12 mouse cellular contexts compared by ENCODE assay signal in the genomic region with DNA sequence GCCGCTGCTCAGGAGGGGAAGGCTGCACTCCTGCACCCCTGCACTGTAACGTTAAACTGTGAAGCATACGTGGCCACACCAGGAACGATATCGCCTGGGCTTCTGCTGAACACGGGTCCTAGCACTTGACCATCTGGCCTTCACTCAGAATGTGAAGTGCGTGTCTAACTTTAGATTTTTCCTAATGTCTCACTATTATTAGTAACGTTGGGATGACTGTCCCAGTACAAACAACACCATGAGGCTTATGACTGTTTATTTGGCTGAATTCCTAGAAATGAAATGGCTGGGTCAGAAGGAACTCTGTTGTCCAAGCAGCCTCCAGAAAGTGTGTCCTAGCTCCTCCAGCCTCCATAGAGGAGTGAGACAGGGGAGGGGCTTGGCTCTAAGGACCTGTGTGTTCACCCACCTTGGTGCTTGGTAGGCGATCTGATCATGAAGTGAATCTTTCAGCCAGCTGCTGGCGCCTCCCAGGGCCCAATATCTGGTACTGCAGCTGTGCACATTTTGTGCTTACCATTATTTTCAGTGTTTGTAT. TPM values are rescaled to one million over a fixed set of nuclear protein-coding genes. Genes with fewer than 3 reads are reported as not detected.
A peak's percentile ranks its signal among the peaks of the same experiment; 100 is the strongest.
DNase-seq lines count a peak whose midpoint lies in the region; ATAC-seq and TF ChIP-seq lines count a peak whose summit lies in the region.
"Had no signal": no experiment of that assay in that cellular context is flagged by ENCODE, and none has a peak within 500 bp of the region (broad histone marks: within the 10 kb centered on the region; RNA-seq: fewer than 3 reads in every experiment).

No protein-coding gene starts in this region.

- H3K27ac ChIP-seq in liver, adult 2 months (replicated peaks; ENCODE audit: insufficient read depth, low read depth, low read length) = no peak overlapping the region
- no peak overlapping the region for H3K27ac ChIP-seq in liver, embryonic 11.5 days (ENCODE audit: low read depth, low read length)
- H3K27ac ChIP-seq in bone marrow, adult 2 months (ENCODE audit: control insufficient read depth, insufficient read depth, low read depth, low read length, poor library complexity) = no peak overlapping the region
- H3K27ac ChIP-seq in thymus, adult 2 months (ENCODE audit: control insufficient read depth, insufficient read depth, low read length) = no peak overlapping the region
- H3K27ac ChIP-seq: kidney, postnatal 0 days; midbrain, embryonic 15.5 days had no signal

- WGBS in liver, adult 2 months = 66% methylated on average over 10 of the region's 10 CpGs
- WGBS in liver, embryonic 11.5 days = 64% methylated on average over 10 of the region's 10 CpGs
- WGBS in bone marrow, adult 2 months = 69% methylated on average over 10 of the region's 10 CpGs
- 75% methylated on average over 10 of the region's 10 CpGs for WGBS in thymus, adult 2 months

- intact Hi-C loops in heart, postnatal 25 days (cut with DNase I) = no loop called here

- no peak for ATAC-seq in liver, embryonic 11.5 days (replicated peaks; ENCODE audit: low FRiP score)

- TF ChIP-seq CTCF in liver, adult 2 months (IDR thresholded peaks at IDR 0.05; ENCODE audit: low read depth, low read length) = 0 out of 2 replicates have a peak, but pooled peaks have one; percentile 15
- TF ChIP-seq CTCF in bone marrow, adult 2 months (IDR thresholded peaks at IDR 0.05; ENCODE audit: control insufficient read depth, insufficient read depth, low read length) = 0 out of 2 replicates have a peak, but pooled peaks have one; percentile 9
- TF ChIP-seq CTCF in thymus, adult 2 months (IDR thresholded peaks at IDR 0.05; ENCODE audit: borderline replicate concordance, control insufficient read depth, extremely low read depth, insufficient read depth, low read length, poor library complexity) = no peak

- H3K9me3 ChIP-seq in liver, embryonic 11.5 days (ENCODE audit: control insufficient read depth, low read length) = no peaks in the 10 kb centered on the region
- H3K9me3 ChIP-seq: midbrain, embryonic 15.5 days had no signal

- TF ChIP-seq POLR2A in liver, adult 2 months (IDR thresholded peaks at IDR 0.05; ENCODE audit: extremely low read depth, insufficient read depth, low read length) = no peak
- TF ChIP-seq POLR2A in bone marrow, adult 2 months (IDR thresholded peaks at IDR 0.05; ENCODE audit: borderline replicate concordance, control insufficient read depth, low read depth, low read length) = no peak
- TF ChIP-seq POLR2A in thymus, adult 2 months (IDR thresholded peaks at IDR 0.05; ENCODE audit: control insufficient read depth, extremely low read depth, insufficient read depth, low read length, poor library complexity) = no peak

- DNase-seq in cerebellum, adult 11-12 months = peak; percentile 48
- no peak for DNase-seq in cerebellum, adult 11 months
- DNase-seq in liver, adult 2 months (ENCODE audit: extremely low read depth, low read depth, low spot score) = no peak
- DNase-seq in liver, embryonic 11.5 days (ENCODE audit: low spot score) = no peak
- DNase-seq in heart, postnatal 25 days (ENCODE audit: low spot score) = peak; percentile 26
- DNase-seq in urinary bladder, postnatal 4 days (ENCODE audit: low spot score in 2 of 2) = no peak
- no peak for DNase-seq in thymus, adult 2 months
- DNase-seq: adrenal gland, postnatal 14 days; left cerebral cortex, postnatal 4 days had no signal

- H3K9ac ChIP-seq in liver, adult 2 months (ENCODE audit: low read depth, low read length) = no peak overlapping the region
- no peak overlapping the region for H3K9ac ChIP-seq in liver, embryonic 11.5 days (ENCODE audit: low read depth, low read length)
- H3K9ac ChIP-seq: midbrain, embryonic 15.5 days had no signal

- H3K4me3 ChIP-seq in liver, adult 2 months (ENCODE audit: insufficient read depth, low read depth, low read length) = no peak overlapping the region
- H3K4me3 ChIP-seq in liver, embryonic 11.5 days (ENCODE audit: low read depth, low read length) = no peak overlapping the region
- H3K4me3 ChIP-seq in bone marrow, adult 2 months (replicated peaks; ENCODE audit: control insufficient read depth, low read depth, low read length) = no peak overlapping the region
- H3K4me3 ChIP-seq in thymus, adult 2 months (ENCODE audit: control insufficient read depth, insufficient read depth, low read length) = no peak overlapping the region
- H3K4me3 ChIP-seq: midbrain, embryonic 15.5 days had no signal

- no peak overlapping the region for H3K4me2 ChIP-seq in liver, embryonic 11.5 days
- H3K4me2 ChIP-seq: midbrain, embryonic 15.5 days had no signal

- no peaks in the 10 kb centered on the region for H3K4me1 ChIP-seq in liver, adult 2 months (ENCODE audit: control insufficient read depth, insufficient read depth, low read length)
- H3K4me1 ChIP-seq in liver, embryonic 11.5 days (replicated peaks; ENCODE audit: control insufficient read depth, insufficient read depth, low read length) = no peaks in the 10 kb centered on the region
- H3K4me1 ChIP-seq in bone marrow, adult 2 months (ENCODE audit: control insufficient read depth, insufficient read depth, low read length) = no peaks in the 10 kb centered on the region
- H3K4me1 ChIP-seq in thymus, adult 2 months (replicated peaks; ENCODE audit: control insufficient read depth, insufficient read depth, low read length) = no peaks in the 10 kb centered on the region

- H3K27me3 ChIP-seq in liver, adult 2 months (ENCODE audit: control insufficient read depth, insufficient read depth, low read length) = no peaks in the 10 kb centered on the region
- no peaks in the 10 kb centered on the region; the same call in 1 of the 2 replicates for H3K27me3 ChIP-seq in liver, embryonic 11.5 days (replicated peaks; ENCODE audit: control insufficient read depth, insufficient read depth, low read length)
- no peaks in the 10 kb centered on the region for H3K27me3 ChIP-seq in thymus, adult 2 months (ENCODE audit: control insufficient read depth, insufficient read depth, low read length)
- H3K27me3 ChIP-seq: midbrain, embryonic 15.5 days had no signal

- H3K79me2 ChIP-seq in liver, adult 2 months (ENCODE audit: control insufficient read depth, insufficient read depth, low read length) = no peaks in the 10 kb centered on the region

- no peaks in the 10 kb centered on the region for H3K36me3 ChIP-seq in liver, adult 2 months (ENCODE audit: control insufficient read depth, insufficient read depth, low read length)
- H3K36me3 ChIP-seq in liver, embryonic 11.5 days (ENCODE audit: control insufficient read depth, insufficient read depth, low read length) = no peaks in the 10 kb centered on the region
- no peaks in the 10 kb centered on the region for H3K36me3 ChIP-seq in thymus, adult 2 months (ENCODE audit: control insufficient read depth, insufficient read depth, low read length)
- H3K36me3 ChIP-seq: midbrain, embryonic 15.5 days had no signal

RNA-seq across cellular contexts. Expression of a gene that starts 9.1 kb away (rescaled TPM):
- not detected in 2 replicates for total RNA-seq in liver, adult 2 months (2014; rRNA removed)
- polyA plus RNA-seq in liver, adult 2 months (2012; rRNA removed) = not detected in 2 replicates
- polyA plus RNA-seq in liver, embryonic 11.5 days (2014; fragmentation: Nextera tagmentation; extraction: Ambion mirVana) = 0.05 and 0.08 TPM in 2 replicates
- polyA plus RNA-seq in bone marrow, adult 2 months (2011; ENCODE audit: insufficient read depth, insufficient read length, low replicate concordance, missing spikeins) = not detected in 2 replicates
- total RNA-seq in heart, postnatal 25 days (2021) = not detected
- 0.86 and 1.6 TPM in 2 replicates for polyA plus RNA-seq in thymus, adult 2 months (2012; rRNA removed)

RNA-seq across cellular contexts. Expression of a gene that starts 21.8 kb away (rescaled TPM):
- total RNA-seq in liver, adult 2 months (2014; rRNA removed) = not detected in 2 replicates
- polyA plus RNA-seq in liver, adult 2 months (2012; rRNA removed) = not detected in 2 replicates
- polyA plus RNA-seq in liver, embryonic 11.5 days (2014; fragmentation: Nextera tagmentation; extraction: Ambion mirVana) = not detected in 2 replicates
- polyA plus RNA-seq in bone marrow, adult 2 months (2011; ENCODE audit: insufficient read depth, insufficient read length, low replicate concordance, missing spikeins) = not detected in 2 replicates
- total RNA-seq in heart, postnatal 25 days (2021) = under 1 TPM; 0.13 to 0.14 TPM
- 0.43 and 0.58 TPM in 2 replicates for polyA plus RNA-seq in thymus, adult 2 months (2012; rRNA removed)

RNA-seq across cellular contexts. Expression of a gene that starts 52.5 kb away (rescaled TPM):
- total RNA-seq in liver, adult 2 months (2014; rRNA removed) = 15.7 and 26.4 TPM in 2 replicates
- polyA plus RNA-seq in liver, adult 2 months (2012; rRNA removed) = 28.4 and 36.0 TPM in 2 replicates
- polyA plus RNA-seq in liver, embryonic 11.5 days (2014; fragmentation: Nextera tagmentation; extraction: Ambion mirVana) = 23.8 and 28.1 TPM in 2 replicates
- 5.5 and 5.9 TPM in 2 replicates for polyA plus RNA-seq in bone marrow, adult 2 months (2011; ENCODE audit: insufficient read depth, insufficient read length, low replicate concordance, missing spikeins)
- 10 to 100 TPM; 41.1 to 48.6 TPM for total RNA-seq in heart, postnatal 25 days (2021)
- 43.8 and 56.5 TPM in 2 replicates for polyA plus RNA-seq in thymus, adult 2 months (2012; rRNA removed)

Comparison
In these comparisons a context has a peak if more than half of its experiments do, and no peak if none do; other contexts are left out.
1. DNase-seq: peak in cerebellum, adult 11-12 months (single experiment) and heart, postnatal 25 days (single experiment); none in cerebellum, adult 11 months (single experiment), liver, adult 2 months (single experiment), liver, embryonic 11.5 days (single experiment), urinary bladder, postnatal 4 days (0 of 2) and thymus, adult 2 months (single experiment).